Mouse (Mus musculus) inflammation-experienced regulatory T-cells, adult 6 months (primary cell): Measurements from ENCODE around the gene Myh13. TPM values are rescaled to one million over a fixed set of nuclear protein-coding genes. Genes with fewer than 3 reads are reported as not detected.

ENCODE experiments used
- ATAC-seq: one replicate; pipeline ENCODE4 v1.8.0; 2017
- polyA plus RNA-seq, 3 experiments: library from polyadenylated mRNA; unstranded; fragments of 100-300 nt; shearing (Covaris generic); gene quantifications; one replicate each; pipeline ENCODE4 v1.2.1; 2017

Myh13 gene
- polyA plus RNA-seq, 3 experiments from 2014 or later: not detected

DNA sequence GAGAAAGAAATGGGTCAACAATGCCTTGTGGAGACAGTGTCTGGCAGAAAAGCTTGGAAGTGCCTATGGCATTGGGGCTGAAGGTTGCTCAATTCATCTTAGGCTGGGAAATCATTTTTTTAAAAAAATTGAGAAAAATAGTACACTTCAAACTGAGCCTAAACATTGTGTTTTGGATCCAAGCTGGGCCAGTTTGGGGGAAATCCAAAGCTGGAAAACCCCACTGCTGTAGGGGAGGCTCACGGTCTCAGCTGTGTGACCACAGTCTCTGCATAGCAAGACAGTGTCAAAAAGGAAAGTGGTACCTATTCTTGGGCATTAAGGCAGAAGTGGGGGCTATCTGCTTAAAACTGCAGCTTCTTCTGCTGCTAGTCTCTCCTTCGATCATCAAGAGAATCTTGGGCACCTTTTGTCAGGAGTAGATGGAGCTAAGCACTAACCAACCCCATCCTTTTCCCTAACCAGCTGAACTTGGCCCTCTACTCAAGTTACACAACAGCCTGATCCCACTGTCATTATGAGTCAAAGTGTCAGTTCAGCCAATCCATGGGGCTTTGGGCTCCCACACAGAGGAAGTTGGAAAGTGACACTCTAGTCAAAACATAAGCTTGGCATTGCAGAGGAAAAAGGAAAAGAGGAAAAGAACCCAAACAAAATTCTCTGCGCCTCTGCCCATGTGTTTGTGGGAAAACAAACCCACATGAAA, 69.4 kb downstream of the Myh13 start:
- ATAC-seq: no peak

DNA sequence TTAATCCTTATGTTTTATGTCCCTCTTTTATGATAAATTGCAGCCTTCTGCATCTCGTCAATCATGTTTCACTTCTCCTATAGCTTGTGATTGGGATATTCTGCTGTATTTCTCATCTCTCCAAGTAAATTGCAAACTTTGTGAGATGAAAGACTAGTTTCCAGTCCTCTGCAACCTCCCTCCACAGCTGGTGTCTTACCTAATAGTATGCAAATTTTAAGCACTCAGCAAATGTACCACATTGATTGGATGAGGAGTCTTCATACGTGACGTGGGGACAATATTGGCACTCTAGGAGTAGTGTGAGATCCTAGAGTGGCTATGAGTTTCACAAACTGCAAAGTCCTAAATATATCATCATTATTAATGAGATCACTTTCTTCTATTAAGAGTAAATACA, 70.9 kb downstream of the Myh13 start:
- ATAC-seq: no peak

DNA sequence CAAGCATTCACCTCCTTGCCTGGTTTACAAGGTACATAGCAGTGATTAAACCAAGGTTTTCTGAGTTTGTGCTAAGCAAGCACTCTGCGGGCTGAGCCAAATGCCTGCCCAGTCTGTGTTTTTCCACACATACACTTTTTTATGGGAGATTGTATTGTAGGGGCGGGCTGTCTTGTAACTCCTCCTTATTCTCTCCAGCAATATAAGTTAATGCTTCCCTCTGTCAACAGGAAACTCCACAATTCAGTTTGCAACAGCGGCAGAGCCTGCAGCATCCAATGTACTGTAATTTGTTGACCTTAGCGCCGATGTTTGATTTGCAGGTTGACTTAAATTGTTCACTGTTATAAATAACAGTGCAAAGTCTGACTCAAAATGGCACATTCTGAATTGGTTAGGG, 79.5 kb downstream of the Myh13 start:
- ATAC-seq: no peak

DNA sequence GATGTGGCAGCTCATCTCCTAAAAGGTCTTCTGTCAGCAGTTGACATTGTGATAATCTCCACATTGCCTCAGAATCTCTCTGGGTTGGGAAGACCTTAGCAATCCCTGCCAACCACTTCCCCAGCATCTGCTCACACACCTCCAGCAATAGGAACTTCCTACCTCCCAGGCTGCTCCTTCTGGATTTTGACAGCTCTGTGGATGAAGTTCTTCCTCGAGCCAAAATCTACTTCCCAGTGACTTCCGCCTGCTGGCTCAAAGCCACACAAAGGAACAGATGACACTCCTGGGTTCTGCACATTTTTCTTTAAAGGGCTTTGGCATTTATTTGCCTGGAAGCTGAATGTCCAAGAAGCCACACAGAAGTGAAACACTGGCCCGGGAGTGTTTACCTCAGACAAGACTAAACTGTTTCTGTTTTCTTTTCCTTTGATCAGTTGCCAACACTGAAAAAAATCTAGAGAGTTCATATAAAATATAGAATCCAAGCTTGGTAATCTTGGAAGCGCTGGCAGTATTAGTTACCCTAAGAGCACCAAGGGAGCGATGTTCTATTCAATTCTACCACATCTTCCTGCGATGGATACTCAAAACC, 93.0 kb downstream of the Myh13 start:
- no peak for ATAC-seq

Other genes with a start within 250 kb of the Myh13 start
- under 1 TPM; 0.12 to 0.57 (median 0.44) TPM for gene Myh3, start 243.4 kb upstream of the Myh13 start, polyA plus RNA-seq
- gene Myh2, start 150.6 kb upstream of the Myh13 start, polyA plus RNA-seq: not detected
- gene Myh1, start 121.6 kb upstream of the Myh13 start, polyA plus RNA-seq: not detected
- under 1 TPM in 1 of 3 experiments, not detected in 2; 0.07 TPM for gene Myh4, start 83.6 kb upstream of the Myh13 start, polyA plus RNA-seq
- not detected for gene Myh8, start 44.5 kb upstream of the Myh13 start, polyA plus RNA-seq
- gene Gas7, start 133.8 kb downstream of the Myh13 start, polyA plus RNA-seq: 10 to 100 TPM in 1 of 3 experiments, under 1 TPM in 1, not detected in 1; 0.09 to 12.6 TPM